Comparison of ENCODE assay signal across 15 mouse cellular contexts in the genomic region with DNA sequence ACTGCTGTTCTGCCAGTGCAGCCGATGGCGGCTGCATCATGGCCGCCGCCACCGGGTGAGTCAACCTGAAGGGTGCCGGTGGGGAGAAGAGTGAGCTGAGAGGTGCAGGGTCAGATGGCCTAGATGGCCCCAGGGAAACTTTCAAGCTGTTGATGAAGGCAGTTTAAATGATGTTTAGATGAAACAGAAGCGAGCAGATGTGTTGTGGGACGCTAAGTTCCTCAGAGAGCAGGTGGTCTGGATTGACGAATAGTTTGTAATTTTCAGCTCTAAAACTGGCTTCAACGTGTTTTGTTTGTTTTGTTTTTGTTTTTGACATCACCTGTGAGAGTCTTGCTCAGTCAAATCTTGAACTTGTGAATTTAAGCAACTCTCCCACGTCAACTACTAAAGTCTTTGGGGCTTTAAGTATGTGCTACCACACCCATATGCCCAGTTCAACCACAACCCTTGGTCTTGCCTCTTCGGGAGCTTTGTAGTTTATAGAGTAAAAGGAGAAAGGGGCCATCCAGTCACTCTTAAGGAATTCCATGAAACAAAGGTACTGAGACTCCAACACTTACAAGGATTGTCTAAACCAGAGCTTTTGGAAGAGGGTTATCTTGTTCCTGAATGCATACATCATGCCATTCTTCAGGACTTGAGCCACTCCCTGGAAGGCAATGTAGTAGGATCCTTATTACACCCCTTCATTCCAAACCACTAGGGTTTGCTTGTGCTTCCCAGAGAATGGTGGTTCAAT.
"Had no signal": no experiment of that assay in that cellular context is flagged by ENCODE, and none has a peak within 500 bp of the region (broad histone marks: within the 10 kb centered on the region; RNA-seq: fewer than 3 reads in every experiment).

No protein-coding gene starts in this region.

- DNase-seq: kidney, adult 9 months; kidney, postnatal 36 days; layer of hippocampus, adult 9-11 months; layer of hippocampus, postnatal 36 days; liver, embryonic 13.5 days; lung, adult 18-20 months; right cerebral cortex, adult 18-20 months; right cerebral cortex, postnatal 25 days; thymus, postnatal 36 days had no signal

- H3K9me3 ChIP-seq: limb, embryonic 15.5 days; liver, embryonic 13.5 days; midbrain, embryonic 12.5 days; neural tube, embryonic 15.5 days; stomach, embryonic 15.5 days had no signal

- H3K27ac ChIP-seq: kidney, postnatal 0 days; limb, embryonic 15.5 days; liver, embryonic 13.5 days; midbrain, embryonic 12.5 days; neural tube, embryonic 15.5 days; stomach, embryonic 15.5 days had no signal

- H3K36me3 ChIP-seq: liver, embryonic 13.5 days had no signal

- H3K27me3 ChIP-seq: limb, embryonic 15.5 days; liver, embryonic 13.5 days; midbrain, embryonic 12.5 days; neural tube, embryonic 15.5 days; stomach, embryonic 15.5 days had no signal

- H3K4me3 ChIP-seq: limb, embryonic 15.5 days; liver, embryonic 13.5 days; midbrain, embryonic 12.5 days; myocyte; neural tube, embryonic 15.5 days; stomach, embryonic 15.5 days had no signal

- H3K4me1 ChIP-seq: limb, embryonic 15.5 days; midbrain, embryonic 12.5 days; neural tube, embryonic 15.5 days; stomach, embryonic 15.5 days had no signal

- H3K9ac ChIP-seq: limb, embryonic 15.5 days; liver, embryonic 13.5 days; midbrain, embryonic 12.5 days; neural tube, embryonic 15.5 days; stomach, embryonic 15.5 days had no signal

- H3K4me2 ChIP-seq: limb, embryonic 15.5 days; liver, embryonic 13.5 days; midbrain, embryonic 12.5 days; neural tube, embryonic 15.5 days; stomach, embryonic 15.5 days had no signal
